Mouse (Mus musculus): ENCODE data around the gene Ppp2ca. TPM values are rescaled to one million over a fixed set of nuclear protein-coding genes. Genes with fewer than 3 reads are reported as not detected.
A peak's percentile ranks its signal among the peaks of the same experiment; 100 is the strongest.

The Ppp2ca gene
- total RNA-seq (2014; rRNA removed): 141 and 143 TPM in 2 replicates
- 107 and 114 TPM in 2 replicates for polyA plus RNA-seq (2015; fragmentation: Nextera tagmentation; extraction: Ambion mirVana)

DNA sequence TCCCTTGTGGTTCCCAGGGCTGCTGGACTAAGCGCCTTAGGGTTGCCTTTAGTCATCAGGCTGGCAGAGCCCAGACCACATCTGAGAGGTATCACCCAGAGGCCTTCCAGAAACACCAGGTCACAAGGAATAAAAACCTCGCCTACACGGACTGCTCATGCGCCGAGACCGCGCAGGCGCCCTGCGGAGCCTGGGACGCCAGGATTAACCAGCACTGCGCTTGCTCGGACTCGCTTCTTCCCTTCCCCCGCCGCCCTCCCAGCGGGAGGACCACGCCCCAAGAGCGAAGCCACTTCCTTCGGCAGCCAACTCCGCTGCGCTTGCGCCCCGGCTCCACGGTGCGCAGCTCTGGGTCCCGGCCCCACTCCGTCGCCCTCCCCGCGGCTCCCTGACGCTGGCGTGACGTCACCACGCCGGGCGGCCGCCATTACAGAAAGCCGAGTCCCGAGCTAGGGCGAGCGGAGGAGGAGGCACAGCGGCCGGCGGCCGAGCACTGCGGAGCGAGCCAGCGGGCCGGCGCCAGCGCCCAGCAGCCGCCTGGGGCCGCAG is at the start of gene Ppp2ca:
Ppp2ca (plus strand) TSS at position 284 of the 549 bp plus-strand sequence.
- Histone ChIP-seq H3K4me1 (ENCODE audit: insufficient read depth, low read length) (peaks cover 16% of the 10 kb centered on the region; the same call in 1 of the 2 replicates), H3K4me2 (ENCODE audit: low read depth, low read length, poor library complexity, severe bottlenecking) (peak within 1 kb of the TSS; percentile 59), H3K27ac (ENCODE audit: low read depth, low read length) (peak within 1 kb of the TSS; percentile 100), H3K9ac (replicated peaks; ENCODE audit: low read length, poor library complexity, severe bottlenecking) (peak within 1 kb of the TSS; percentile 99), H3K9me3 (ENCODE audit: low read length) (no peaks in the 10 kb centered on the region), H3K36me3 (ENCODE audit: insufficient read depth, low read length) (no peaks in the 10 kb centered on the region), H3K27me3 (ENCODE audit: insufficient read depth, low read length) (no peaks in the 10 kb centered on the region), H3K4me3 (ENCODE audit: low read depth, low read length) (peak within 1 kb of the TSS; percentile 97)
- 0% methylated on average over 52 of the region's 53 CpGs for WGBS
- DNase-seq (ENCODE audit: low spot score) (peak; percentile 99), ATAC-seq (ENCODE audit: low FRiP score) (peak; percentile 99)
- TF ChIP-seq CTCF (IDR thresholded peaks at IDR 0.05): no peak

DNA sequence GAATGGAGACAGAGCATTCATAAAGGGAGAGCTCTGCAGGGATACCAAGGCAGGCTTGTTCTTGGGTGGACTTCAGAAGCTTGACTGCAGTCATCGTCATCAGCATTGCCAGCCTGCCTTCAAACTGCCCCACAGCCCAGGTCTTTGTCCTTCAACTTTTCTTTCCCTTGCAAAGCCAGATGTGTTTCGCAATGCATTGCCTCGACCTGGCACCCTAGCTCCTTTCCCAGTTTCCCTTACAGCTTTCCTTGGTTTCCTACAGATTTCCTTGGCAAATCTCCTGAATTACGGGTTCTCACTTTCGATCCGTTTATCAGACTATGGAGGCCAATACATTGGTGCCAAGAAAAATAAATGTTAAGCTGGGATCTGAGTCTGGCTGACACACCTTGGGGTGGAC is 45.1 kb upstream of the Ppp2ca start:
- 82% methylated on average over 6 of the region's 6 CpGs for WGBS
- no peak overlapping the region for H3K4me2 ChIP-seq (ENCODE audit: low read depth, low read length, poor library complexity, severe bottlenecking)
- H3K9me3 ChIP-seq (ENCODE audit: low read length): no peaks in the 10 kb centered on the region
- H3K4me1 ChIP-seq (ENCODE audit: insufficient read depth, low read length): no peaks in the 10 kb centered on the region
- TF ChIP-seq CTCF (IDR thresholded peaks at IDR 0.05): no peak
- H3K27me3 ChIP-seq (ENCODE audit: insufficient read depth, low read length): no peaks in the 10 kb centered on the region
- H3K27ac ChIP-seq (ENCODE audit: low read depth, low read length): no peak overlapping the region
- H3K9ac ChIP-seq (replicated peaks; ENCODE audit: low read length, poor library complexity, severe bottlenecking): no peak overlapping the region
- no peaks in the 10 kb centered on the region for H3K36me3 ChIP-seq (ENCODE audit: insufficient read depth, low read length)
- no peak for ATAC-seq (ENCODE audit: low FRiP score)
- H3K4me3 ChIP-seq (ENCODE audit: low read depth, low read length): no peak overlapping the region
- DNase-seq (ENCODE audit: low spot score): no peak

DNA sequence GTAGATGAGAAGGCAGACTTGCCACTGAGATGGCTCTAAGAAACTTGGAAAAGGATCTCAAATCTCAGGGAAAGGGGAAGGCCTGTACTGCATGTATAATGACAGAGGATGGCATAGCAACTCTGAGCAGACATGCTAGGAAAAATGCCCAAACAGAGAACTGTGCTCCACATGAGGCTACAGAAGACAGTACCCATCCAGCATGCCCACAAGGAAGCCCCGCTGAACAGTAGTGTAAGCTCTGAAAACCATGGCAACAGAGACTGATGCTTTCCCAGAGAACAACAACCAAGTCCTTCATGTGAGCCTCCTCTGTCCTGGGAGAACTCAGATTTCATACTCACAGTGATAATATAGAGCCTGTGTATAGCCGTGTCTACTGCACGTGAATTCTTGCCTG is 43.8 kb upstream of the Ppp2ca start:
- ATAC-seq (ENCODE audit: low FRiP score): no peak
- no peak for TF ChIP-seq CTCF (IDR thresholded peaks at IDR 0.05)
- H3K4me2 ChIP-seq (ENCODE audit: low read depth, low read length, poor library complexity, severe bottlenecking): no peak overlapping the region

DNA sequence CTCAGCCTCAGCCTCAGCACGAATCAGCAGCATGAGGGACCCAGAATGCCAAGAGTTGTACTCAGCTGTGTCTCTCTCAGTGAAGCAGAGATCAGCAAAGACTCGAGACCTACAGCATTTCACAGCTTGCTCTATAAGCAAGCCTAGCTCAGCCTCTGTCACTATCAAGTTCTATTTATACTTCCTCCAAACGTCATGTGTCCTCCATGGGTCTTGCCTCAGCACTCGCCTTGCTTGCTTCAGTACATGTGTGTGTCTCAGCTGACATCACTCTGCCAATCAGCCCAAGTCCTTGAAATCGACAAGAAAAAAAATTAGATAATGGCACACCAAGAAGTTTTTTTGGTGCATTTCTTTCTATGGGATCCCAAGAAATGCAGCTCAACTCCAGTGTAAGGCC is 42.3 kb upstream of the Ppp2ca start:
- H3K27me3 ChIP-seq (ENCODE audit: insufficient read depth, low read length): no peaks in the 10 kb centered on the region
- WGBS: 83% methylated on average over 5 of the region's 5 CpGs
- no peaks in the 10 kb centered on the region for H3K36me3 ChIP-seq (ENCODE audit: insufficient read depth, low read length)
- DNase-seq (ENCODE audit: low spot score) (no peak), ATAC-seq (ENCODE audit: low FRiP score) (no peak)
- no peak for TF ChIP-seq CTCF (IDR thresholded peaks at IDR 0.05)
- no peaks in the 10 kb centered on the region for H3K9me3 ChIP-seq (ENCODE audit: low read length)
- no peak overlapping the region for H3K9ac ChIP-seq (replicated peaks; ENCODE audit: low read length, poor library complexity, severe bottlenecking)
- no peaks in the 10 kb centered on the region for H3K4me1 ChIP-seq (ENCODE audit: insufficient read depth, low read length)
- no peak overlapping the region for H3K4me2 ChIP-seq (ENCODE audit: low read depth, low read length, poor library complexity, severe bottlenecking)
- H3K4me3 ChIP-seq (ENCODE audit: low read depth, low read length): no peak overlapping the region
- no peak overlapping the region for H3K27ac ChIP-seq (ENCODE audit: low read depth, low read length)

More for the DNA sequence above, 43.8 kb upstream of the Ppp2ca start:
- Histone ChIP-seq H3K36me3 (ENCODE audit: insufficient read depth, low read length) (no peaks in the 10 kb centered on the region), H3K4me1 (ENCODE audit: insufficient read depth, low read length) (no peaks in the 10 kb centered on the region), H3K4me3 (ENCODE audit: low read depth, low read length) (no peak overlapping the region), H3K27me3 (ENCODE audit: insufficient read depth, low read length) (no peaks in the 10 kb centered on the region), H3K9me3 (ENCODE audit: low read length) (no peaks in the 10 kb centered on the region), H3K27ac (ENCODE audit: low read depth, low read length) (no peak overlapping the region), H3K9ac (replicated peaks; ENCODE audit: low read length, poor library complexity, severe bottlenecking) (no peak overlapping the region; the same call in 1 of the 2 replicates)
- DNase-seq (ENCODE audit: low spot score): peak; percentile 56
- 77% methylated on average over 3 of the region's 3 CpGs for WGBS

DNA sequence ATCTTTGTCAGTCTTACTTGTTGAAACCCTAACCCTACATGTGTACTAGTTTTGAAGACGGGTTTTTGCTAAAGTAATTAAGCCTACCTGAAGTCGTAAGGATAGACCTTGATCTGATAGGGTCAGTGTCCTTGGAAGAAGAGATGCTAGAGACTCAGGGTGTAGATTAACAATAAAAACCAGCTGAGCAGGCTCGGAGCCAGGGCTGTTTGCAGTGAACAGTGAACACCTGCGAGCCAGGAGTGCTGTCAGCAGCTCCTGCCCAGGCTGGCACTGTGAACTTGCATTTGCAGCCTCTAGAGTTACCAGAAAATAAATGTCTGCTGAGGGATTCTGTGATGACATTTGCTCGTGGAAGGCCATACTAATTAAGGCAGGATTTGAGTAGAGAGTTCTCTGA is 39.5 kb upstream of the Ppp2ca start:
- Histone ChIP-seq H3K27me3 (ENCODE audit: insufficient read depth, low read length) (no peaks in the 10 kb centered on the region), H3K4me1 (ENCODE audit: insufficient read depth, low read length) (no peaks in the 10 kb centered on the region), H3K36me3 (ENCODE audit: insufficient read depth, low read length) (no peaks in the 10 kb centered on the region), H3K9me3 (ENCODE audit: low read length) (no peaks in the 10 kb centered on the region), H3K4me3 (ENCODE audit: low read depth, low read length) (no peak overlapping the region), H3K27ac (ENCODE audit: low read depth, low read length) (no peak overlapping the region), H3K9ac (replicated peaks; ENCODE audit: low read length, poor library complexity, severe bottlenecking) (no peak overlapping the region), H3K4me2 (ENCODE audit: low read depth, low read length, poor library complexity, severe bottlenecking) (no peak overlapping the region)
- DNase-seq (ENCODE audit: low spot score): no peak
- 82% methylated on average over 5 of the region's 5 CpGs for WGBS
- no peak for TF ChIP-seq CTCF (IDR thresholded peaks at IDR 0.05)
- ATAC-seq (ENCODE audit: low FRiP score): no peak

- no peak overlapping the region for H3K27ac ChIP-seq (ENCODE audit: low read depth, low read length)
- no peak for TF ChIP-seq CTCF (IDR thresholded peaks at IDR 0.05)
- no peak overlapping the region for H3K4me2 ChIP-seq (ENCODE audit: low read depth, low read length, poor library complexity, severe bottlenecking)
- H3K4me1 ChIP-seq (ENCODE audit: insufficient read depth, low read length): no peaks in the 10 kb centered on the region
- DNase-seq (ENCODE audit: low spot score) (no peak), ATAC-seq (ENCODE audit: low FRiP score) (no peak)
- H3K9me3 ChIP-seq (ENCODE audit: low read length): no peaks in the 10 kb centered on the region
- no peaks in the 10 kb centered on the region for H3K27me3 ChIP-seq (ENCODE audit: insufficient read depth, low read length)
- H3K36me3 ChIP-seq (ENCODE audit: insufficient read depth, low read length): no peaks in the 10 kb centered on the region
- WGBS: 94% methylated on average over 4 of the region's 4 CpGs
- H3K9ac ChIP-seq (replicated peaks; ENCODE audit: low read length, poor library complexity, severe bottlenecking): no peak overlapping the region
- no peak overlapping the region for H3K4me3 ChIP-seq (ENCODE audit: low read depth, low read length)
These were observed 38.2 kb upstream of the Ppp2ca start for GRCm38 (mm10) chr11:52060315-52060714.
